Mouse (Mus musculus) heart, postnatal 25 days (tissue): Measurements from ENCODE around the gene Flt4. TPM values are rescaled to one million over a fixed set of nuclear protein-coding genes. Genes with fewer than 3 reads are reported as not detected.
"Not testable (repeated sequence)": the region's sequence is repeated elsewhere in the genome, so short reads cannot be mapped to it uniquely, and the experiment has no call there.

ENCODE experiments used
- DNase-seq: peaks from one replicate; pipeline ENCODE4 v3.0.0; 2022; ENCODE audit warnings: low spot score
- intact Hi-C: fragments of 180-260 bp; cut with DNase I; formaldehyde crosslinking; loops from one replicate; pipeline ENCODE4 v1.15.1; 2025
- total RNA-seq, 2 experiments: library from RNA; stranded (reverse); gene quantifications; 2 replicates each; pipeline ENCODE4 v1.2.3; 2021

Flt4 gene
- total RNA-seq = 10 to 100 TPM; 11.2 to 11.7 TPM

DNA sequence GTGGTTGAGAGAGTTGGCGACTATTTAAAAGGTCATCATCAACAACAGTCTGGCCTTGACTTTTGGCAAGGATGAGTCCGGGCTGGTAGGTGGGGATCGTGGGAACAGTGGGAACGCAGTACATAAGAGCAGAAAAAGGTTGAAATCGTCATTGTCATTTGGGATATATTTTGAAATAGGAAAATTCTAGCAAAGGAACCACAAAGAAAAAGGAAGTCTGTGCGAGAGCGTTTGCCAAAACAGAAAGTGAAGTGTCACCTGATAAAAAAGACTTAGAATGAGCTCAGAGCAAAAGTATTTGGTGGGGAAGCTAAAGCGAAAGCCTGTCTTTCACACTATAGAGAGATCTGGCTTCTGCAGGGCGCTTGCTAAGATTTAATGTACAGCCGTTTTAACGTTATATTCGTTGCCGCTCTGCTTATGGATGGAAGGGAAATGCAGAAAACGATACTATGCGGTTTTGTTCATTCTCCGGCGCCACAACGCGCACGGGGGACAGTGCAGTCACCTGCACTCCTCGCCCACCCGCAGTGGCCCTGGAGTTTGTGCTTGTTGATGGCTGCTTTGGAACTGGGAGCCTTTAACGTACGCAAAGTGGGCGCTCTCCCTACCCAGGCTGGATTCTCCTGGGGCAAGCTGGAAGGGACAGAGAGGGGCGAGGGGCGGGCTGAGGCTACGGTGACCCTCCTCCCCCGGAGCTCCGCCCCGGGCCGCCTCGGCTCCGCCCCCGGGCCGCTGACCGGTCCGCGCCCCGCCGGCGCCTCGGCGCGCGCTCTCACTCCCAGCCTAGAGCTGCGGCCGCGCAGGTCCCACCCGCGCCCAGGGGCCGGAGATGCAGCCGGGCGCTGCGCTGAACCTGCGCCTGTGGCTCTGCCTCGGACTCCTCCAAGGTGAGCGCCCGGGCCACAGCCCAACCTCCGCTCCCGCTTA lies at the start of gene Flt4:
Flt4 (plus strand) TSS at position 326 of the 930 bp plus-strand sequence.
- DNase-seq, intact Hi-C loops: not testable (repeated sequence)

DNA sequence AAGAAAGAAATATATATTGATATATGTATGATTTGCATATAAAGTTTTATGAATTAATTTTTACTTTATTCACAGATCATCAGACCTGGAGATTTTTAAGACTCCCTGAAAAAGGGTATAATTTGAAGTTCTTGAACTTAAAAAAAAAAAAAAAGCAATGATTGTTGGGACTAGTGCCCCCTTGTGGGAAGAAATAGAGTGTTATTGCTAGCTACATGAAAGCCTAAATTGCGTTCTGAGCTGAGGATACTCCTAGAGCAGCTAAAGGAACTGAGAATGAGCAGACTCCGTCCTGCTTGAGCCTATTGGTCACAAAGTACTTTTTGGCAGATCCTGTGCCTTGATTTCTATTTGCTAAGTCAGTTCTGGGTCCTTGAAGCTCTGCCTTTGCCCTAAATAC lies 34.0 kb upstream of the Flt4 start:
- DNase-seq, intact Hi-C loops: not testable (repeated sequence)

DNA sequence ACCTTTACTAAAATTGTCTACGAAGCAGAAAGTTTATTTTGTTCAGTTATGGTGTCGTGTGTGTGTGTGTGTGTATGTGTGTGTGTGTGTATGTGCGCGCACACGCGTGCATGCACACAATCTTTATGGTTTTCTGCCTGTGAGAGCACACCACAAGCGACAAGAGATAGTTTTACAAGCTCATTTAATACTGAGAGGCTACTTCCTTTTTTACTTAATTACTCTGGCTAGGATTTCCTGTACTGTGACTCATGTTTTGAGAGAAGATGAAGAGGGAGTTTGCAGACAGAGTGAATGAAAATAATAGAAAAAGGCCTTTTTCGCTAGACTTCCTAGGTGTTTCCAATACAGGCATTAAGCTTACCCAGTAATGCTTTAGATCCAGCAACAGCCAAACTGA lies 28.6 kb upstream of the Flt4 start:
- intact Hi-C loops, DNase-seq: not testable (repeated sequence)

GRCm38 (mm10) chr11:49590213-49590612 lies 18.9 kb upstream of the Flt4 start:
- intact Hi-C loops = no loop called here
- DNase-seq = no peak

GRCm38 (mm10) chr11:49597149-49597548 lies 11.9 kb upstream of the Flt4 start:
- intact Hi-C loops = loop anchor here (5.0 kb wide), 1 partner anchor 35 kb away; no protein-coding TSS in a partner anchor

GRCm38 (mm10) chr11:49608306-49608705 lies 757 bp upstream of the Flt4 start:
- DNase-seq, intact Hi-C loops: not testable (repeated sequence)

More at GRCm38 (mm10) chr11:49597149-49597548, 11.9 kb upstream of the Flt4 start:
- DNase-seq = not testable (repeated sequence)

- intact Hi-C loops, DNase-seq: not testable (repeated sequence)
Measured at GRCm38 (mm10) chr11:49609868-49610824, 1.1 kb downstream of the Flt4 start.

DNA sequence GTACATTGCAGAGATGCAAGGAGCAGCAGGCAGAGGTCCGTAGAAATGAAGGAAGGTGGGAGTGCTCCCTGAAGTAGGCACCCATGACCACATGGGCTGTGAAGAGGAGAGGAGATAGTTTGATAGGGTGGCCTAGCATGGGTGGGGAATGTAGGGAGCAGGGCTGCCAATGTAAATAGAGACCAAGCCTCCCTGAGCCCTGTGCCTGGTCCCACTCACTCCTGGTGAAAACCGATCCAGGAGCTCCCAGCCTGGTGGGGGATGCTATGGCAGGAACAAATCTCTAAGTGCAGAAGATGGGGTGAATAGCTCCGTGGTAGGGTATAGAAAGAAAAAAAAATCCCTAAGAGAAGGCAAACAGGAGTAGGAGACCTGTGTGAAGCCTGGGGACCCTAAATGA lies 2.3 kb downstream of the Flt4 start:
- intact Hi-C loops, DNase-seq: not testable (repeated sequence)

- intact Hi-C loops = no loop called here
- no peak for DNase-seq
Measured at GRCm38 (mm10) chr11:49612154-49612553, 3.1 kb downstream of the Flt4 start.

GRCm38 (mm10) chr11:49613349-49613748 lies 4.3 kb downstream of the Flt4 start:
- peak; percentile 39 for DNase-seq
- intact Hi-C loops = no loop called here

- intact Hi-C loops = no loop called here
- no peak for DNase-seq
Measured at GRCm38 (mm10) chr11:49615856-49616725, 7.0 kb downstream of the Flt4 start.

- no peak for DNase-seq
- intact Hi-C loops = no loop called here
Measured at GRCm38 (mm10) chr11:49618476-49618875, 9.4 kb downstream of the Flt4 start.

GRCm38 (mm10) chr11:49621953-49622352 lies 12.9 kb downstream of the Flt4 start:
- intact Hi-C loops = no loop called here
- DNase-seq = no peak

DNA sequence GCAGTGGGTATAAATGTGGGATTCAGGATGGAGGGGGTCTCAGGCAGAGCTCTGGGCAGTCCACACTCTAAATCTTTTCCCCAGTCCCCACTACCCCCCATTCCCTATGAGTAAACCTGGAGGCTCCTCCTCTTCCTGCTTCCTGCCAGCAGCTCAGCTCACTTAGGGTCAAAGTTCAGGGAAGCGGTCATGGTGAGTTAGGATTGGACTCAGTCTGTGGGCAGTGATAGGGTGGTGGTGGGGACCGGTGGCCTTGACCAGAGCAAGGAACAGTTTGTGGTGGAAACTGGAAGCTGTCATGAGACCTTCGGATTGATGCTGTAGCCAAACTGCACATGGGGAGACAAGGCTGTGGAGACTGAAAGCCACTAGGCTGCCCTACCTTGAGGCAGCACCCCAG lies 15.1 kb downstream of the Flt4 start:
- intact Hi-C loops = no loop called here
- DNase-seq = no peak

DNA sequence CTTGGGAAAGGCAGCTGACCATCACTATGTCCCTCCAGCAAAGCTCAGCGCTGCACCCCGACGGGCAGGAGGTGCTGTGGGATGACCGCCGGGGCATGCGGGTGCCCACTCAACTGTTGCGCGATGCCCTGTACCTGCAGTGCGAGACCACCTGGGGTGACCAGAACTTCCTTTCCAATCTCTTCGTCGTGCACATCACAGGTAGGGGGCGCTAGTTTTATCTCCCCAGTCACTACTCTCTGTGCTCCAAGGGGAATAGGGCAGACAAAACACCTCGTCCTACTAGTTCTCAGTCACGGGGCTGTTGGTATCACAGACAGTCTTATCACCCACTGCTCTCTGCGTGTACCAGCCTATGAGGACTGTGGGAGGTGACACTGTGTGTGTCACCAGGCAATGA lies 16.8 kb downstream of the Flt4 start:
- intact Hi-C loops = no loop called here
- no peak for DNase-seq

DNA sequence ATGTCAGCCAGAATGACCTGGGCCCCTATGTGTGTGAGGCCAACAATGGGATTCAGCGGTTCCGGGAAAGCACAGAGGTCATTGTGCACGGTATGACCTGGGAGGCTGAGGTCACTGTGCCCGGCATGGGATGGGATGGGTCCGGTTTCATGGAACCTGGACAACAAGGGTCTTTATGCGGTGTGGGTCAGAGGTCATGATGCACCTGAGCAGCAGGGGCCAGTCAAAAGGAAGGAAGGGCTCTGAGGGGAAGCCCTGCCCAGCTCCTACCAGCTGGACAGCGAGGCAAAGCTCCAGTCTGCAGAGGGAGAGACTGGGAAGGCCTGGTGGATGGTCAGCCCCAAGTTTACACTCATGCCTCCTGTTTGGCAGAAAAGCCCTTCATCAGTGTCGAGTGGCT lies 17.7 kb downstream of the Flt4 start:
- intact Hi-C loops = no loop called here
- DNase-seq = no peak

GRCm38 (mm10) chr11:49631154-49631553 lies 22.1 kb downstream of the Flt4 start:
- intact Hi-C loops = loop anchor here (5.0 kb wide), 1 partner anchor 34 kb away; no protein-coding TSS in a partner anchor
- DNase-seq = no peak

GRCm38 (mm10) chr11:49632256-49632655 lies 23.2 kb downstream of the Flt4 start:
- intact Hi-C loops = loop anchor here (5.0 kb wide), 1 partner anchor 35 kb away; no protein-coding TSS in a partner anchor
- DNase-seq = no peak

DNA sequence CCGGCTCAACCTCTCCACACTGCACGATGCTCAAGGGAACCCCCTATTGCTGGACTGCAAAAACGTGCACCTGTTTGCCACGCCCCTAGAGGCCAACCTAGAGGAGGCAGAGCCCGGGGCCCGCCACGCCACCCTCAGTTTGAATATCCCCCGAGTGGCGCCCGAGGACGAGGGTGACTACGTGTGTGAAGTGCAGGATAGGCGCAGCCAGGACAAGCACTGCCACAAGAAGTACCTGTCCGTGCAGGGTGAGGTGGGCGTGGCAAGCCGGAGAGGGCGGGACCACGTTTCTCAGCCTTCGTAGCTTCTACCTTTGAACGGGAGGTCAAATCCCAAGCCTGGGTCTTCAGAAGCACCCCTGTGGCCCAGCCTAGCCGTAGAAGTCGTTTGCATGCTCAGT lies 25.0 kb downstream of the Flt4 start:
- intact Hi-C loops = loop anchor here (5.0 kb wide), 1 partner anchor 37 kb away; no protein-coding TSS in a partner anchor

More for the DNA sequence above, 25.0 kb downstream of the Flt4 start:
- DNase-seq = no peak
